Mouse (Mus musculus) c-Kit-positive CD71-positive TER-119-positive erythroid progenitor cells, embryonic 14.5 days (primary cell): ENCODE results near the gene Cib1.

Source experiments
- DNase-seq: peaks from one replicate; pipeline ENCODE4 v3.0.0-alpha.2; 2013; ENCODE audit warnings: low spot score

Cib1 gene

DNA sequence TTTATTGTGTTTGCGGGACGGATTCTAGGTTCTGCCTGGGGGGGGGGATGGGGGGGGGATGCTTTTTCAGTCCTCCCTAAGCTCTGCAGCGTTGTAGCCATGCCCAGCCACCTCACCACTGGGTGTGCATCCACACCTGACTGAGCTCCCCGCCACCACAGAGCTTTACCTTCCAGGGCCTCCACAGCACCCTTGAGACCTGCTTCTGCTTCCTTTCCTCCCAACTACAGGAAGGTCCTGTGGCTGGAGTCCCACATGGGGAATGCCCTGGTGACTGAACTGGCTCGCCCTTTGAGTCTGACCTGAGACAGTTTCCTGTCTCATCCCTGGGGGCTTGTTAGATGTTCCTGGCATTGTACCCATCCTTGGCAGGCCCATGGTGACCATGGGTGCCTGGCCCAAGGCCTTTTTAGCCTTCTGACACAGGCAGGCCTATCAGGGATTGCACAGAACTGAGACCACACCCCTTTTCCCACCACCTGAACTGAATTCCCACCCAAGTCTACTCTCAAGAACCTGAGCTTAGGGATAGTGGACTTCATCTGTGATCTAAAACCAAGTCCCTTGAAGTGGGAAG is 31.6 kb downstream of the Cib1 start:
- DNase-seq = no peak

DNA sequence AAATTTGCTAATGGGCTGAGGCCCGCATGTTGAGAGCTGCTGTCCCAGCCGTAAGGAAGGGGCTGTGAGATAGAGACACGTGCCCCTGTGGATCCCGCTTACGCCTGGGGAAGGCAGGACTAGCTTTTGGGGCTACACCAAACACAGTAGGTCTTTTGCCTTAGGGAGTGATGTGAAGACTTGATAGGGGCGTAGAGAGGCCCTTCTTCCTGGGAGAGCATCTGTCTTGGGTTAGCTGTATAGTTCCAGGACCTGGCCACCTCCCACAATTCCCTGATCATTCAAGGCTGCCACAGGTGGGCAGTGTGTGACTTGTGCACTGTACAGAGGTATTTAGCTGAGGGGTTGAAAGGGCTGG is 32.0 kb downstream of the Cib1 start:
- no peak for DNase-seq

DNA sequence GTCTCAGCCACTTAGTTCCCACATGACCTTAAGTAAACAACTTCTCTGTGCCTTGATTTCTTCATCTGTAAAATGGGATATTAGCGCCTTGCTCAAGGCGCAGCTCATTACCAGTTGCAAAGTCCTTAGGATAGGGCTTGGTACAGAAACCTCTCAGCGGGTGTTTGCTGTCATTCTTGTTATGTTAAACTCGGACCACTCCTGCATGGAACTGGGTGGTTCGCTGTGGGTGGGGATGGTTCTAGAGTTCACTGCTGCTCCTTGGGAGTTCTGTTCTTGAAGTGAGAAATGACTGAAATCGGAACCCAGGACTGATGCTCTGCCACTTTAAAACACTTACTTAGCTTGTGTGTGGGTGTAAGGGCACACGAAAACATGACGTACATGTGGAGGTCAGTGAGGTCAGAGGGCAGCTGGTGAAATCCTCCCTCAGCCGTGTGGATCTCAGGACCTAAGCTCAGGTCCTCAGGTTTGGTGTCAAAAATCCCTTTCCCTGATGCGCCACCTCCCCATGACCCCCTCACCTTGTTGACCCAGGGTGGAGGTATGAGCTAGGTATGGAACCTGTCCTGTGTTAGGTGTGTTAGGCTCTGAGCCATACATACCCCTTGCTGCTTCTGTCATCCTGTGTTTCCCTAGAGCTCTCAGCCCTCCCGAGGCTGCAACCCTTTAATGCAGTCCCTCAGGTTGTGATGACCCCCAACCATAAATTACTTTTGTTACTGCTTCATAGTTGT is 32.6 kb downstream of the Cib1 start:
- DNase-seq = no peak

DNA sequence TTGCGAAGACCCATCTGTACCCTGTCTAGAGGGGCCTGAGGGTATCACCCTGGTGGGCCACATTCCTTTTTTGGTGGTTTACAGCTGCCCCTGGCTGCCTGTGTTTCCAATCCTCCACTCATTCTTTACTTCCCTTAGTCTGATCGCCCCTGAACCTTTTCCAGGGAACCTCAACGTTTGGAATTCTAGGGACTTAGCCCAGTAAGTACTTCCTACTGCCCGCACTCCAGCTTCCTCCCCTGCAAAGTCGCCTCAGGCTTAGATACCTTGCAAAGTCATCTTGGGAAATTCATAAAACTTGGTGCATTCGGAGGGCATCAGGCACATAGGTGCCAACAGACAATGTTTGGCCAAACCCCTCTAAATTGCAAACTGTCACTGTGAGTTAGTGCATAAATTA is 33.3 kb downstream of the Cib1 start:
- no peak for DNase-seq

DNA sequence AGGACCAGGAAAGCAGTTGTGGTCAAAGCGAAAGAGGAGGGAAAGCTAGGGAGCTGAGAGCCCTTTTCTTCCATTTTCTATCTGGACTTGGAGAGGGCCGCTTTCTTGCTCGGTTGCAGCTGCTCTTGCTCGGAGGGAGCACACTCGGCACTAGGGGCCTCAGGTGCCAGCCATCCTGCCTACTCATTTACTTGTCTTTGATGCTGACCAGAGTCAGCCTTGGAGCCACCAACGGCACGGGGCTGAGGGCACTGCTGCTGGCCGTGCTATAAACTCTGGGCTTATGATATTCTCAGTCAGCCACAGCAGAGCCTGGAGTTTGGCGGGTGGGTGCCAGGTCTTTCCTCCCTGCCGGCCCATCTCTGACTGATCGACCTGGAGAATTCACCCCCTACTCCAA is 33.8 kb downstream of the Cib1 start:
- DNase-seq = no peak

DNA sequence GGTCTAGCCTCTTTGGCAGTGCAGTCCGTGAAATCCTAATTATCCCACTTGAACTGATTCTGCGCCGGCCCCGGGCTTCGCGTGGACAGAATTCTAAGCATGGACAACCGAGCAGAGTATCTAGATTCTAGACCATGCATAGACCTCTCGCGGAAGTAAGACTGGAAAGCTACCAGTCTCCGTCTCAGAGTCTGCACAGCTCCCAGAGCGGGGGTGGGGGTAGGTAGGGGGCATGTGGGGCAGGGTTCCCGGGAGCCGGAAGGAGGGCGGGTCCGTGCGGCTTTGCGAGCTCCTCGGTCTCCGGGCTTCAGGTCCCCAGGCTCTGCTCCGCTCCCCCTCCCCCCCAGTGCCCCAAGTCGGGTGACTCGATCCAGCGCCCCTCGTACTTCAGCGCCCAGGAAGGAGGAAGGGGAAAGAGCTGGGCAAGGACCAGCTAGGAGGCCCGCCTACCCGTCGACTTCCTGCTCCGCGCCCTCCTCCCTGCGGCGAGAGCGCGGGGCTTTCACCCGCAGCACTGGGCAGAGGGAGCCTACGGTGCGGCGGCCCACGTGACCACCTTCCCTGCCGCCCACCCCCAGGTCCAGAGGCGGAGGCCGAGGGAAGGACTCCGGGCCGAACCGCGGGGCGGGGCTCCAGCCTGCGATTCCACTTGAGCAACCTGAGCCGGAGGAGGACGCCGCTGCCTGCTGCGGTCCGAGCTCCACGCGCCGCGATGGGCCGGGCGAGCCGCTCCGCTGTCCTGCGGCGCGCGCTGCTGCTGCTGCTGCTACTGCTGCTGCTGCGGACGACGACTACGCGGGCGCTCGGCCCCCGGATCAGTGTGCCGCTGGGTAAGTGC is 34.5 kb downstream of the Cib1 start:
- DNase-seq = no peak

DNA sequence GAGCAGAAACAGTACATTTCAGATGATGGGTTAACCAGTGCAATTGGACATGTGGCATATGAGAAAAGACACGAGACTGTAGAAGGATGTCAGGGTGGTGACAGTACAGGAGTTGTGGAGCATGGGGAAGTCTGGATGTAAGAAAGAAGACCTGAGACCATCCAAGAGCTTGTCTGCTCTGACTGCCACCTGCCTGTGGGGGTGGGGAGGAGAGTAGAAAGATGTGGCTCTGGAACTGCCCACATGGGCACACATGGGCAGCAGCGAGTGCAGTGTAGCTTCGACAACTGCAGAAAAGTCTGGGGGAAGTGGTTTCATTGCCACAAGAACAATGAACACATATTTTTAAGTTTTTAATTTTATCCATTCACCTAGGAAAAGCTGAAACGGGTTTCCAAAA is 35.2 kb downstream of the Cib1 start:
- DNase-seq = no peak

DNA sequence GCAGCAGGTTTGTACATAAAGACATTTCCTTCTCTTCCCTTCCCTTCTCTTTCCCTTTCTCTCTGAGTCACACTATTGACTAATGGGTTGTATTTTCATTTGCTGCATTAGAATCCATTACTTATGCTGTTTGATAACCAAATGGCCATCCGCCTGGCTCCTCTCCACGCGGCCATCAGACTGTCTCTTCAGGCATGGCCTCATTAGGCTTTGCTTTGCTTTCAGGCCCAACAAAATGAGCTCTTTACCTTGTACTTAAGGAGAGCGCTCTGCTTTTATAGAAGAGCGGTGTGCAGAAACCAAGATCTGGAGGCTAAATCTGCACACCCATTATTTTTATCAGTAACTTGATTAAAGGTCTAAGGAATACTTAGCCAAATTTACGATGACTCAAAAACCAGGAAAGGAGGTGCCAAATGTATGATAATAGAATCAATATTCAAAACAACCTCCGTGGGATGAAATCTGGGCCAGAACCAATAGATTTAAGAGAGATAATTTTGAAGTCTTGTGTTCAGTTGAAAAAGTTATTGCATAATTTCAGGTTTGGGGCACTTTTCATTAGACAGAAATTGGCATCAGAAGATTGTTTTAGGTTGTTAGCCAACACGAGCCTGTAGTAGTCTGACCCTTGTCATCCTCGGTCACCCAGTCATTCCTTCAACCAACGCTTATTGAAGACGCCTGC is 36.9 kb downstream of the Cib1 start:
- no peak for DNase-seq

DNA sequence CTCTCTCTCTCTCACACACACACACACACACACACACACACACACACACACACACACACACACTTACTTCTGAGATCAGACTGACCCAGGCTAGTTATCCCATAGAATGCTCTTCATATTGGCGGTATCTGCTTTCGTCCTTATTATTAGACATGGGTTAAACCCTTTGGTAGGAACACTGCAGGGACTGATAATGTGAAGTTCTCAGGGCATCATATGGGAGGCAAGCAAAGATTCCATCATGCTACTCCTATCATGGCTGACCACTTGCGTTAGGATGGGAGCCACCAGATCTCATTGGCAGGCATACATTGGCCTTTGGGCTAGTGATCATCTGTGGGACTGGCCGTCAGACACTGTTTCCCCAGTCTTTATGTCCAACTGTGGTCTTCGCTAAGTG is 37.5 kb downstream of the Cib1 start:
- no peak for DNase-seq

DNA sequence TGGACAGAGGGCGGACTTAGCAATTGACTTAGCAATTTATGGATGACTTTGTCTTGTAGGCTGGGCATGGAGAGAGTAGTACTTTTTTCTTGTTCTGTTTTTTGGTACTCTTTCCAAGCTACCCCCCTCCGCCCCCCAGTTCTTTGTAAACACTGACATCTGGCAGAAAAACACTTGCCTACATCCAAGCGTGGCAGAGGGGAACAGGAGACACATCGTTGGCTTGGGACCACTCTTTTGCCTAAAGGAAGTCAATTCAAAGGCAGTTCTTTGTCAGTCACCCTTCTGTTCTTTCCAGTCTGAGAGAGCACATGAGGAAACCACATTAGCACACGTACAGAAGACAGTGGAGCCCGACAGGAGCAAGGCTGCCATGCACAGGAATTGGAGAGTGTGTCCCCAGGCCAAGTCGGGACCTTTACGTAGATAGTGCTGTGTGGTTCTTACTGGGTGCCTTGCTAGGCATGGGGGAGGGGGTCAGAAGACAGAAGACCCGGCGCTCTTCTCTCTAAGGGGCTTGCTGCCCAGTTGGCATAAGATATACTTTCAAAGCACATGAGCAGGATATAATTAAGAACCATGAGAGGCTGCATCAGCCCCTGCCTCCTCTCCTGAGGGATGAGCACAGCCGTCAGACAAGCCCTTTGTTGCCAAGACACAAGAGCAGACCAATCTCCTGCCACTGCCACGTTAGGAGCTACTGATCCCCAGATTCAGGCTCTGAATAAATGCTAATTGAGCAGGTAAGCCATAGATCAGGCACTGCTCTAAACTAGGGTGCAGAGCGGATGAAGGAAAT is 38.5 kb downstream of the Cib1 start:
- no peak for DNase-seq

DNA sequence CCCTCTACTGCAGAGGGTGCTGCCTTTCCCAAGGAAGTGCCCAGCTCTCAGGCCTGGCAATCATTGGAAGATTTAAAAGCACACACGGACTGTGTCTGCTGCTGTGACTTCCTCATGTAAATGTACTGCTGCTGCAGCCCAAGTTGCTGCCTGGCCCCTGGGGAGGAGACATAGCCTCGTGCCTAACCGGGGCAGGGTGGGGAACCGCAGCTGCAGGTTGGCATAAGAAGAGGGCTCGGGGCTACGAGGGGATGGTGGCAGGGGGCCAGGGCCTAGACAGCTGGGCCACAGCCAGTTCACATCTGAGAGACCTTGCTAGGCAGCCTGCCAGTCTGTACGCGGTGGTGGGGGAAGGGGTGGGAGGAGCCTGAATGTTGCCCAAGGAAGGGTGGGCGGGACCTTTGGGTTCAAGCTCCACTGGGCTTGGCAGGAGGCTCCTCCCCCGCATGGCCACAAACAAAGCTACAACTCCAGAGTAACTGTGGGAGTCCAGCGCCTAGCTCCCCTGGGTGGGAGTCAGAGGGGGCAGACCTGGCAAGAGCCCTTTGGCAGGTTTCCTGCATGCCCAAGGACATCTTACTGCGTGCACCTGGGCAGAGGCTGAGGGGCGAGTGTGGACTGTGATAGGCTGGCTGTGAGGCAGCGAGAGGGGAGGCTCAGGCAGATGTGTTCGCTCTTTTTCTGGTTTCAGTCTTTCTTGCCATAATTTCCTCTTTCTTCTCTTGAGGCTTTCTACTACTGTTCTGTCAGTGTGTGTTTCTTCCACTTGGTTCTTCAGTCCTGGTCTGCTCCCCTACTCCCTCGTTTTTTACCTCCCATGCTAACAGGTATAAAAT is 40.2 kb downstream of the Cib1 start:
- DNase-seq = peak; percentile 86

DNA sequence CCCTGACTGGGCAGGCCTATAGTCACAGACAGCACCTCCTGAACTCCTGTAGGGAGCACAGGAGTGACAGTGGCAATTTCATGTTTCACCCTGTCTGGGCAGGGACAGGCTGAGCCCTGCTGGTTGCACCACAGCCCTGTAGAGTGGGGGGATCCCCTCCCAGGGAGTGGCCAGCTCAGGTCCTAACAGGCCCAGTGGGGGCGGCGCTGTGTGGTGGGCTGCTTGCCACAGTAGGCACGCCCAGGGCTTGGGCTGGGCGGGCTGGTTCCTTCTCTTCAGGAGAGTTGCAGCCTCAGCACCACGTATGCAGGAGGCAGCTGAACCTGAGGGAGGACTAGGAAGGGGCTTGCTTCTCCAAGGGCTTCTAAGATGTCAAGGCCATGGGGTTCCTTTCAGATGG is 41.2 kb downstream of the Cib1 start:
- no peak for DNase-seq

DNA sequence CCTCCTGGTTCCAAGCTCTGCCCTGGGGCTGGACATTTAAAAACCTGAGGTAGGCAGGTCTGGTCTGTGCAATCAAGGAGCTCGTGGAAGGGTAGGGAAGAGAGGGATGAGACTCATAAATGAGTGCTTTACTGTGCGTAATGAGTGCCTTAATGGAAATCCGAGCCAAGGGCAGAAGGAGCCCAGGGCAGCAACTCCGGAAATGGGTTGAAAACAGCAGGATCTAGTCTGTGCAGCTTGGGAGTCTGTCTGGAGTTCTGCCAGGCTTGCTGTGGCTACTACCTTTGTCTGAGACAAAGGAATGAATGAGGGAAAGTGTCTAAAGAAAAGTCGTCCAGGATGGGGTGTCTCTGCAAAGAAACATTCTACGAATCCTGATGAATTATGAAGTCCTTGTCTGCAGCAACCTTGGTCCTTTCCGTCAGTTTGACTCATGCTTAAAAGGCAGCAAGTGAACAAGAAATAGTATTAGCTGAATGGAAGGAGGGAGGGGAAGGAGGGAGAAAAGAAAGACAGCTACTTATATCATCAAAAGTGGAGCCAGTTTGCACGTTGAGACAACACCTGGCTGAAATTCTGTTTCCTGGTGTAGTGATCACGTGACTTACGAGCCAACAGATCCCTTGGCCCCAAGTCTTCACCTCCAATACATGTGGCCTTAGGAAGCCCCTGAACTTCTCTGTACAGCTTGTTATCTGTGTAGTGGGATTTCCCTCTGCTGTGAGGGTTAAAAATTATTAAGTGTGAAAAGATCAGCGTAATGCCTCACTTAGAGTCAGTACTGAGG is 43.3 kb downstream of the Cib1 start:
- no peak for DNase-seq

DNA sequence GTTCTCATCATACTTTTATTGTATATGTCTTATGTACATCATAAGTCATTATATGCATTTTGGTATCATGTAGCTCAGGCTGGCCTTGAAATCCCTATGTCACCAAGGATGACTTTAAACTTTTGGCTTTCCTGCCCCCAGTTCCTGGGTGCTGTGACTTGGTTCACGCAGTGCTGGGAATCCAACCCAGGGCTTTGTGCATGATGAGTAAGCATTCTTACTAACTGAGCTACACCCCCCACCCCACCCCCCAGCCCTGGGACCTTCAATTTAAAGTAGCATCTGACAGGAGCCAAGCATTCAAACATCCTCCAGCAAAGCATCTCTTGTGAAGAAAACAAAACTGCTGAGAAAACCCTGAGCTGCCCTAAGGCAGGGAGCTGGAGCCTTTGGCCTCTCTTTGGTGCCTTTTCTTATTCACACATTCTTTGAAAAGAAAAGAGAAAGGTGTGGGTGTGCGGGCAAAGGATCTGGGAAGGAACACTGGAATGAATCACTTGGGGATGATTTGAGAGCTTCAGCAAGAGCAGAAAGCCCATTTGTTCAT is 44.0 kb downstream of the Cib1 start:
- no peak for DNase-seq

DNA sequence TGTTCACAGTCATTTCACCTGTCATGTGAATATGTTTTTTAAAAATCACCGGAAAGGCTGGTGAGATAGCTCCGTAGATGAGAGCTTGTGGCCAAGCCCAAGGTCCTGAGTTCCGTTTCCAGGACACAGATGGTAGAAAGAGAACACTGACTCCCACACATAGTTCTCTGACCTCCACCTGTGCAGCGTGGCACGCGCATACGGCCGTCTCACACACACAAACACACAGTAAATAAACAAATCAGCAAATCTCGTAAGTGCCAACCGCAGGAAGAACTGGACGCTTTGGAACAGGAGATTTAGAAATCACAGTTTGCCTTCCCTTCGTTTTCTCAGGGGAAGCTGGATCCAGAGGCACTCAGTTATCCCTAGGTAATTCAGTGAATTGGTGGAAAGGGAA is 45.1 kb downstream of the Cib1 start:
- DNase-seq = no peak

DNA sequence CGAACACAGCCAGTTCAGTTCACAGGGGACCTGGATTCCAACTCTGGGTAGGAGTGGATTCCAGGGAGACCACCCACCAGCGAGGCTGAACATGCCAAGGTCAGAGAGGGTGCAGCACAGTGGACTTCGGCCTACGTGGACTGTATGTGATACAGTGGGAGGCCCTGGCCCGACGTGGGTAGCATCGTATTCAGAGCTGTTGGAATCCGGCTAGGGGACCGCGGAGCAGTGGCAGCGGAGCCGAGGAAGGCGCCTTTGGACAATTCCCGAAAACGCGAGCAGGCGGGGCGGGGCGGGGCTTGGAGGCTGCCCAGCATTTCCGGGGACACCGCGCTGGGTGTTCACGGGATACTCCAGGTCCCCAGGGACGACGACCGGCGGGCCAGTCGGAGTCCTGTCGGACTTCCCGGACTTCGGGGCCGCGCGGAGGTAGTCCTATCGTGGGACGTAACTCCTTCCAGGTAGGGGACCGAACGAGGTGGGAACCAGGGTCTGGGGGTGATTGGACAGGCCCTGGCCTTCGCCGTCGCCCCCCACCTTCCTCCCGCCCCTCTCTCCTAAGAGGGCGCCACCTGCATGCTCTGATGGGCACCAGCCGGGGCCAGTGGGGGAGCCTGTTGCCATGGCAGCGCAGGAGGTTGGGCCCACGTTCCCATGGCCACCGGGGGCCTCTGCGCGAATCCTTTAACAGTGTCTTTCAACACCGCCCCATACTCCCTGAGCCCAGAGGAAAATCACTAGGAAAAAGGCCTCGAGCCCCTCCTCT is 45.9 kb downstream of the Cib1 start, which contains the start of gene Sema4b:
TSS of gene Sema4b (plus strand) at position 311 of the 766 bp plus-strand sequence.
- no peak for DNase-seq

DNA sequence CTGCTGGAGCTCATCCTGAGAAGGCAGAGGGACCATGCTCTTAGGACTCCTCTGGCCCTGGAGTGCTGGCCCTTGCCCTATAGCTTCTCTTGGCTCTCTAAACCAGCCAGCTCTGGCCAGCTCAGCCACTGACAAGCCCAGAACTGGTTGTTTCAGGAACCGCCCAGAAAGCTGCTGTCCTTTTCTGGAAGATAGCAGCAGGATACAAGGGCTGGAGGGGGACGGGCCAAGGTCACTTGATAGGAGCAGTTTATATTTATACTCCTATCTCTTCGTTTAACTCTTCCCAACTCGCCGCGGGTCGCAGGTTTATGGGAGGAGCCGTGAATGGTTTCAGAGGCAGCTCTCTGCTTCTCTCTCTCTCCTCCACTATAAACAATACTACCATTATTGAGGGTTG is 46.6 kb downstream of the Cib1 start:
- peak; percentile 82 for DNase-seq

DNA sequence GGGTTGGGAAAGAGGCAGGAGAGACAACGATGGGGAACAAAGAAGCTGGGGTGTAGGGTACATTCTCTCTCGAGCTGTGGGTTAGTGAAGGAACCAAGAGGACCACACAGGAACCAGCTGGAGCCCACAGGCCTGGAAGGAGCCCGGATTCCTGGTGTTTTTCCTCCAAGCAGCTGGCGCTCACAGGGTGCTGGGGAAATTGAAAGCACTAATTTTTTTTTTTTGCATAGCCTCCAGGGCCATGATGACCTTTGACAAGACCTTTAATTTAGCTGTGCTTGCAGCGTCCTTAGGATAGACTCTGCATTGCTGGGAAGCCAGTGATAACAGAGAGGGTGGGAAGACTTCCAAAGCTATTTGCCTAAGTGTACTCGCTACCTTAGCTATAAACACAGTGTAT is 47.6 kb downstream of the Cib1 start:
- DNase-seq = no peak

DNA sequence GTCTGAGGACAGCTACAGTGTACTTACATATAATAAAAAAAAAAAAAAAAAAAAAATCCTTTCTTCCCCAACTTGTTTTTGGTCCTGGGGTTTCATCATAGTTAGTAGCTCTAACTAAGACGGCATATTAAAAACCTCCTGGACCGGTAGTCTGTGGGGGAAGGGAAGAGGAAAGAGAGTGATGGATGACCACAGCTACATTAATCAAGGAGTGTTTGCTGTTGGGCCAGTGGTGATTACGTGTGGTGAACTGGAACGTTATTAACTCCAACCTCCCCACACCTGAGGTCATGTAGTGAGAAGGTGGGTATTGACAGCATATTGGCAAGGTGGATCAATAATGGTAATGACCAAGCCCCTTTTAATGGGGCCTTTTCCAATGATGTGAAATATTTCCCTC is 48.1 kb downstream of the Cib1 start:
- no peak for DNase-seq
